Mouse (Mus musculus) ES-Bruce4 (cell line): ENCODE results near the gene Nudt16.

Source experiments
- CTCF ChIP-seq: IDR thresholded peaks from one replicate; pipeline ENCODE4 v1.8.1; 2011; ENCODE audit warnings: low read depth, low read length
- EP300 ChIP-seq: IDR thresholded peaks from 2 replicates; pipeline ENCODE4 v1.6.1; 2011; ENCODE audit warnings: low read depth, low read length; ENCODE audit not compliant: insufficient read depth
- POLR2A ChIP-seq: IDR thresholded peaks from one replicate; pipeline ENCODE4 v1.8.1; 2011; ENCODE audit warnings: low read length; ENCODE audit not compliant: insufficient read depth

DNA sequence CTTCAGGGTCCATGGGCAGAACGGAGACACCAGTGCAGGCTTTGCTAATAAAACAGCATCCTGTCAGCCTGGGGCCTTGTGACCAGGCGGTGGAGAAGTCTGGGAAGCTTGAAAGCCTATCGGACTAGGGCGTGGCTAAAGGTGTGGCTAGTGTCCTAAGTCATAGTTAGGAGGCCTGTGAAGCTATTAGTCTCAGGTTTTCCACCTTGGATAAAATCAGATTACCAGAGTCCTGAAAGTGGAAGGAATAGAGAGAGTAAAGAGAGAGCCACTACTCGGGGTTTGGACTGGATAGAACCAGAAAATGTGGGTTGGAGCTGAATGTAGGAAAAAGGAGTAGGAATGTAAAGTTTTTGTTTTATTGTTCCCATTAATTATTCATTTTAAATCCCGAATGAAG, 13.4 kb upstream of the Nudt16 start, which contains the start of gene 1700080E11Rik:
- TF ChIP-seq CTCF (no peak), EP300 (no peak), POLR2A (no peak)
